ENCODE assay signal across 22 mouse cellular contexts in the genomic region with DNA sequence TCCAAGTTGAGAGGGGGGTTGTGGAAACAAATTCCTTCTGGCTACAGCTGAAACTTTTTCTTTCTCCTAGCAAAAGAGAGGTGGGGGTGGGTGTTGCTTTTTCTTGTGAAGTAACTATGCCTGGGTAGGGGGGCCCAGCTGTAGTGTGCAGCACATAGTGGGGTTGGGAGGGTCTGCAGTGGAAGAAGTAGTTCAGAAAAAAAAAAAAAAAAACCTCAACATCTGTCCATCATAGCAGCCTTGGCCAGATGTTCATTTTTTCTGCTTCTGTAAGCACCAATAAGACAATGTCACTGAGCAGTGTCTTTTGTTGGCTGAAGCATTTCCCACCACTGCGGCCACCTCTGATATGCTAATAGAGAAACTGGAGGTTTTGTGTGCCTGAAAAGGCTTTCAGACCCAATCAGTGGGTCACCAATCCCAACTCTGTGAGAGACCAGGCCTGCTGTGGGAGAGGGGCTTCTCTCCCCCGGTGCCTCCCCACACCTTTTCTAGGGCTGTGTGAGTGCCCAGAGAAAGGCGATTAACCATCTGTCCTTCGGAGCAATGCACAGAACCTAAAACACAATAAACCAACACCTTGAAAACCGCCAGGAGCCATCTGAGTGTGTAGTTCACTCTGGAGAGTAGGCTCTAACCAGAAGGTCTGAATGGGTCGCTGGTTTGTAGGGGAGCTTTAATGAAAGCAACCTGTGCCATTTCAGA.
DNase-seq lines count a peak whose midpoint lies in the region; ATAC-seq and TF ChIP-seq lines count a peak whose summit lies in the region.
"Had no signal": no experiment of that assay in that cellular context is flagged by ENCODE, and none has a peak within 500 bp of the region (broad histone marks: within the 10 kb centered on the region; RNA-seq: fewer than 3 reads in every experiment).

No protein-coding gene starts in this region.

- H3K4me2 ChIP-seq in hindbrain, embryonic 12.5 days (replicated peaks), result no peak overlapping the region
- H3K4me2 ChIP-seq in hindbrain, postnatal 0 days (ENCODE audit: low read depth, low read length), result no peak overlapping the region
- H3K4me2 ChIP-seq in forebrain, embryonic 16.5 days (ENCODE audit: low read length), result no peak overlapping the region
- H3K4me2 ChIP-seq in stomach, postnatal 0 days (replicated peaks; ENCODE audit: low read depth), result no peak overlapping the region
- H3K4me2 ChIP-seq: embryonic facial prominence, embryonic 13.5 days; heart, embryonic 15.5 days; liver, embryonic 11.5 days; lung, embryonic 14.5 days had no signal

- no peak overlapping the region for H3K27ac ChIP-seq in hindbrain, embryonic 12.5 days
- no peak overlapping the region for H3K27ac ChIP-seq in hindbrain, postnatal 0 days
- no peak overlapping the region for H3K27ac ChIP-seq in forebrain, embryonic 16.5 days (ENCODE audit: low read length)
- no peak overlapping the region for H3K27ac ChIP-seq in stomach, postnatal 0 days (replicated peaks)
- H3K27ac ChIP-seq: embryonic facial prominence, embryonic 13.5 days; limb, embryonic 10.5 days; macrophage had no signal

- no peak for TF ChIP-seq EP300 in stomach, postnatal 0 days (optimal IDR thresholded peaks at IDR 0.05)

- H3K9ac ChIP-seq in hindbrain, embryonic 12.5 days, result no peak overlapping the region
- no peak overlapping the region for H3K9ac ChIP-seq in hindbrain, postnatal 0 days (replicated peaks; ENCODE audit: low read length)
- no peak overlapping the region for H3K9ac ChIP-seq in forebrain, embryonic 16.5 days (replicated peaks; ENCODE audit: low read depth, low read length)
- H3K9ac ChIP-seq in stomach, postnatal 0 days (ENCODE audit: low read length), result no peak overlapping the region
- H3K9ac ChIP-seq: embryonic facial prominence, embryonic 13.5 days; heart, embryonic 15.5 days; lung, embryonic 14.5 days had no signal

- no peaks in the 10 kb centered on the region for H3K36me3 ChIP-seq in hindbrain, embryonic 12.5 days
- no peaks in the 10 kb centered on the region for H3K36me3 ChIP-seq in hindbrain, postnatal 0 days (ENCODE audit: insufficient read depth, low read length)
- H3K36me3 ChIP-seq in forebrain, embryonic 16.5 days (ENCODE audit: control insufficient read depth, insufficient read depth), result no peaks in the 10 kb centered on the region
- no peaks in the 10 kb centered on the region for H3K36me3 ChIP-seq in stomach, postnatal 0 days (ENCODE audit: control insufficient read depth, insufficient read depth, low read length)
- H3K36me3 ChIP-seq: embryonic facial prominence, embryonic 13.5 days; heart, embryonic 15.5 days; limb, embryonic 10.5 days had no signal

- ATAC-seq in hindbrain, embryonic 12.5 days (ENCODE audit: low FRiP score), result peak; percentile 60; the same call in 1 of the 2 replicates
- no peak for ATAC-seq in hindbrain, postnatal 0 days
- peak; percentile 61 for ATAC-seq in forebrain, embryonic 16.5 days
- ATAC-seq in stomach, postnatal 0 days (ENCODE audit: low FRiP score, low TSS enrichment), result no peak
- ATAC-seq: intestine, embryonic 16.5 days had no signal

- TF ChIP-seq CTCF in hindbrain, postnatal 0 days (IDR thresholded peaks at IDR 0.05; ENCODE audit: low read depth), result no peak
- no peak for TF ChIP-seq CTCF in stomach, postnatal 0 days (IDR thresholded peaks at IDR 0.05; ENCODE audit: low read depth)

- no peak overlapping the region for H3K4me3 ChIP-seq in hindbrain, embryonic 12.5 days
- no peak overlapping the region for H3K4me3 ChIP-seq in hindbrain, postnatal 0 days (ENCODE audit: low read length)
- H3K4me3 ChIP-seq in forebrain, embryonic 16.5 days (replicated peaks; ENCODE audit: low read length), result no peak overlapping the region
- no peak overlapping the region for H3K4me3 ChIP-seq in stomach, postnatal 0 days (ENCODE audit: low read depth, low read length)
- H3K4me3 ChIP-seq: embryonic facial prominence, embryonic 13.5 days; heart, embryonic 15.5 days; limb, embryonic 10.5 days had no signal

- H3K4me1 ChIP-seq in hindbrain, embryonic 12.5 days, result no peaks in the 10 kb centered on the region
- H3K4me1 ChIP-seq in hindbrain, postnatal 0 days (ENCODE audit: insufficient read depth, low read length), result no peaks in the 10 kb centered on the region
- no peaks in the 10 kb centered on the region for H3K4me1 ChIP-seq in forebrain, embryonic 16.5 days (replicated peaks; ENCODE audit: control insufficient read depth, insufficient read depth, low read length)
- no peaks in the 10 kb centered on the region for H3K4me1 ChIP-seq in stomach, postnatal 0 days (replicated peaks; ENCODE audit: control insufficient read depth, insufficient read depth)
- H3K4me1 ChIP-seq: embryonic facial prominence, embryonic 13.5 days; heart, embryonic 15.5 days; limb, embryonic 10.5 days had no signal

- no peak for DNase-seq in hindbrain, postnatal 0 days (ENCODE audit: low spot score)
- peak; percentile 33 for DNase-seq in ES-CJ7 (ENCODE audit: low read depth, low spot score)
- DNase-seq in embryo, embryonic 10.5 days (ENCODE audit: low spot score), result peak; percentile 53
- no peak for DNase-seq in frontal cortex, postnatal 10 days (ENCODE audit: low spot score in 2 of 2)
- DNase-seq in stomach, postnatal 0 days (ENCODE audit: low spot score), result no peak
- DNase-seq in testis, postnatal 14 days (ENCODE audit: low spot score), result no peak
- DNase-seq: cerebellum, adult 11-12 months; cerebellum, postnatal 36 days; gastrocnemius, postnatal 10 days; heart, adult 18-20 months; kidney, postnatal 14 days; lung, embryonic 14.5 days; right cerebral cortex, adult 18-20 months; thymus, adult 2 months had no signal

- H3K27me3 ChIP-seq in hindbrain, embryonic 12.5 days, result peaks cover 39% of the 10 kb centered on the region
- H3K27me3 ChIP-seq in hindbrain, postnatal 0 days (ENCODE audit: insufficient read depth, low read length), result no peaks in the 10 kb centered on the region
- H3K27me3 ChIP-seq in forebrain, embryonic 16.5 days (replicated peaks; ENCODE audit: control insufficient read depth, insufficient read depth, low read length), result no peaks in the 10 kb centered on the region
- H3K27me3 ChIP-seq in stomach, postnatal 0 days (ENCODE audit: control insufficient read depth, insufficient read depth, low read length), result no peaks in the 10 kb centered on the region
- H3K27me3 ChIP-seq: heart, embryonic 15.5 days had no signal

- H3K9me3 ChIP-seq in hindbrain, embryonic 12.5 days (replicated peaks), result no peaks in the 10 kb centered on the region
- H3K9me3 ChIP-seq in hindbrain, postnatal 0 days (ENCODE audit: low read length), result no peaks in the 10 kb centered on the region
- H3K9me3 ChIP-seq in forebrain, embryonic 16.5 days (ENCODE audit: control insufficient read depth, low read length), result no peaks in the 10 kb centered on the region
- H3K9me3 ChIP-seq in stomach, postnatal 0 days (ENCODE audit: control insufficient read depth, low read length), result no peaks in the 10 kb centered on the region
- H3K9me3 ChIP-seq: embryonic facial prominence, embryonic 13.5 days; heart, embryonic 15.5 days; limb, embryonic 10.5 days had no signal

- WGBS in hindbrain, embryonic 12.5 days, result 28% methylated on average over 6 of the region's 6 CpGs
- 46% methylated on average over 6 of the region's 6 CpGs for WGBS in hindbrain, postnatal 0 days
- WGBS in forebrain, embryonic 16.5 days, result 25% methylated on average over 6 of the region's 6 CpGs
- WGBS in stomach, postnatal 0 days, result 71% methylated on average over 6 of the region's 6 CpGs

Comparison
In these comparisons a context has a peak if more than half of its experiments do, and no peak if none do; other contexts are left out.
1. ATAC-seq: peak in hindbrain, embryonic 12.5 days (single experiment) and forebrain, embryonic 16.5 days (single experiment); none in hindbrain, postnatal 0 days (single experiment) and stomach, postnatal 0 days (single experiment).
2. DNase-seq: peak in ES-CJ7 (single experiment) and embryo, embryonic 10.5 days (single experiment); none in hindbrain, postnatal 0 days (single experiment), frontal cortex, postnatal 10 days (0 of 2), stomach, postnatal 0 days (single experiment) and testis, postnatal 14 days (single experiment).